Mouse (Mus musculus): ENCODE measurements around the gene Iqcg.

Gene Iqcg

GRCm38 (mm10) chr16:33048686-33049085 lies 7.3 kb downstream of the Iqcg start:
- DNase-seq, result no peak

- DNase-seq, result no peak
Observed at GRCm38 (mm10) chr16:33048004-33048403, 8.0 kb downstream of the Iqcg start.

- no peak for DNase-seq
Observed at GRCm38 (mm10) chr16:33043268-33043667, 12.8 kb downstream of the Iqcg start.

DNA sequence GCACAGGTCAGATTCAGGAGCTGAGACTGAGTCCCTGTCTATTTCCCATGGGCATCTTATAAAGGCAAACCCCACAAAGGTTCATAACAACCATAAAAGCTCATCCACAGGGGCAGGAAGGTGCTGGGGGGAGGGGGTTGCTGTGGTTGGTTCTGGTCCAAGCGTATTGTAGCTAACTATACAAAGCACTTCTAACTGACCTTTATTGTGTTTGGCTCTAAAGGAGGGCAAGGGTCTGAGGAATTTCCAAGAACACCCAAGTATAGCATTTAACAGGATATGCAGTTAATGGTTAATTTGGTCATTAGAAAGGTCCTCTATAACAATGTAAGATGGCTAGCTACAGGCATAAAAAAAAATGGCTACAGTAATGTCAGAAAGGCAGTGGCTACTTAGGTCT lies 13.3 kb downstream of the Iqcg start:
- DNase-seq, result no peak

- DNase-seq, result no peak
Observed at GRCm38 (mm10) chr16:33036006-33036405, 20.0 kb downstream of the Iqcg start.

- DNase-seq, result no peak
Observed at GRCm38 (mm10) chr16:33026357-33026756, 29.7 kb downstream of the Iqcg start.

DNA sequence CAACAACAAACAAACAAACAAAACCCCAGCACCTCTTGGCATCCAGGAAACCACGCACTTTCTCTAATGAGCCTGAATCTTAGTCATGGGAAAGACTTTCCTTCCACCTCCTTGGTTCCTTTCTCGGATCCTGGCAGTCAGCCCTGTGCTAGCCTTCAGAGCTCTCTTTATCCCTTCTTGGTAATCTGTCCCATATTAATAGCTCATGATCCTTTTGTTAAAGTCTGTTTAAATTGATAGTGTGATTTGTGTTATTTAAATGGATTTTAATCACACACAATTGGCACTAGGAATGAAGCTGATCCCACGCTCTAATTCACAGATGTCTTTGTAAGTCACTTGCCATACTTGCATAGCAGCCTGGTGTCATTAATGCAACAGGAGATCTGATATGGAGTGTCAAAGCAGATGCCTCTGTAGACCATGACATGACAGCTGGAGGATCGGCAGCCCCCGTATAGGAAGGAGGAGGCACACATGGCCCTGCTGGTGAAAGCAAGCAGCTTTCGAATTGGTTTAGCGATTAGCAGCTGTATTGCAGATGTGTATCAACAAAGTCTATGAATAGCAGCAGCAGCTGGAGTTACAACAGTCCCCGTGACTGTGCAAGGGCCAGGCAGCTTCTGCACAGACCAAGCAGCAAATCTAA lies 31.4 kb downstream of the Iqcg start:
- no peak for DNase-seq

GRCm38 (mm10) chr16:33023750-33024149 lies 32.3 kb downstream of the Iqcg start:
- peak; percentile 79 for DNase-seq

- no peak for DNase-seq
Observed at GRCm38 (mm10) chr16:33021381-33021780, 34.6 kb downstream of the Iqcg start.

DNA sequence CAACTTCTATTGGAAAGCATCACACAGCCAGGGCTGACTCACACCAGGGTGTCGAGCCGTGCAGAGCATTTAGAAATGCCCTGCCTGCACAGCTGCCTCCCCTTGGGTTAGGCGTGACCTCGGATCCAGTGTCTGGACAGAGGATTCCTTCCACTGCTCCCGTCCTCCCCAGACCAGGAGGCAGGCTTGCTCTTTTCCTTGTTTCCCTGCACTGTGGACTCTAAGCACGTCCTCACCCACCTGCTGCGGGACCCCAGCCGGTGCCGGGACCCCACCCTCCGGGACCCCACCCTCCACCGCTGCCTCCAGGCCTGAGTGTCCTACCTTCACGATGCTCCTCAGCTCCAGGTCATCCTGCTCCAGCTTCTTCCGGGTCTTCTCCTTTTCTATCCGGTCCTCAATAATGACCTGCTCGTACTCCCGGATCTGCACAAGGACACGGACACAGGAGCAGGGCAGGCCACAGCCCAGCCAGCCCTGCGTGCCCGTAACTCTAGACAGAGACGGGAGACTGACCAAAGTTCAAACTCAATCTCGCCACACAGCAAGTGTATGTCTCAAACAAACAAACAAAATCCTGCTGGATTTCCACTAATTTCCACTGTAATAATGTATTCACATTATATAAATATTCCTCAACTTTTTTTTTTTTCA lies 36.8 kb downstream of the Iqcg start:
- DNase-seq, result peak; percentile 75

- no peak for DNase-seq
Observed at GRCm38 (mm10) chr16:33017677-33018349, 38.2 kb downstream of the Iqcg start.

DNA sequence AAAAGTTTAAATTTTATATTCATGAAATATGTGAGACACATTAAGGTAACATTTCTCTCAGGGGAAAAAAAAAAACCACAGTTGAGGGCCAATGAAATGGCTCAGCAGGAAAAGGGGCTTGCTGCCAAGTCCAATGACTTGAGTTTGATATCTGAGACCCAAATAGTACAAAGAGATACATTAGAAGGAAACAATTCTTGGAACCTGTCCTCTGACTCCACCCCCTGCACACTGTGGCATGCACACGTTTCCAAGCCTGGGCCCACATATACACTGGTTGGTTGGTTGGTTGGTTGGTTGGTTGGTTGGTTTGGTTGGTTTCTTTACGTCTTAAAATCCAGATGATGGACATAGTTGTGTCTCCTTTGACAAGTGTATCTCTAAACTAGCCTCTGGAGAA lies 40.0 kb downstream of the Iqcg start:
- DNase-seq, result no peak

DNA sequence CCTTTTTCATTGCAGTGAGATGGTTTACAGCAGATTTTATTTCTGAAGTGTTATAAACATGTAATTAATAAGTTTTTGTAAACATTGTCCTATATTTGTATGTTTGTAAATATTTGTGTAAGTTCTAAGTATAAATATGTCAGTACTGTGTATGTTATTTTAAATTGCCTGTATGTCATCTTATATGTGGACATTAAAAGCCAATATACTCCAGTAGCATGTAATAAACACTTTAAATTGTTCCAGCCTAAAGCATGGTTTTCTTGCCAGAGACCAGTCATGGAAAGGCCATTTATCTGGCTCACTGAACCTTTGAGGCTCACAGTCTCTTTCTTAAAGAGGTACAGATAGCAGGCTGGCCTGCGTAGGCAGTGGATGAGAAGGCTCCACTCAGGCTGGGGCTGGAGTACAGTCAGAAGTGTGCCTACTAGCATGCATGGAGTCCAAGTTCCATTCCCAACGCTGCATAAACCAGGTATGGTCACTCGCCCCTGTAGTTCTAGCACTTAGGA lies 40.6 kb downstream of the Iqcg start:
- no peak for DNase-seq

- DNase-seq, result peak; percentile 63
Observed at GRCm38 (mm10) chr16:33014921-33015320, 41.1 kb downstream of the Iqcg start.

GRCm38 (mm10) chr16:33013801-33014200 lies 42.2 kb downstream of the Iqcg start:
- DNase-seq, result peak; percentile 49

GRCm38 (mm10) chr16:33010166-33010565 lies 45.9 kb downstream of the Iqcg start:
- DNase-seq, result no peak

- DNase-seq, result peak; percentile 48
Observed at GRCm38 (mm10) chr16:33007436-33007835, 48.6 kb downstream of the Iqcg start.

DNA sequence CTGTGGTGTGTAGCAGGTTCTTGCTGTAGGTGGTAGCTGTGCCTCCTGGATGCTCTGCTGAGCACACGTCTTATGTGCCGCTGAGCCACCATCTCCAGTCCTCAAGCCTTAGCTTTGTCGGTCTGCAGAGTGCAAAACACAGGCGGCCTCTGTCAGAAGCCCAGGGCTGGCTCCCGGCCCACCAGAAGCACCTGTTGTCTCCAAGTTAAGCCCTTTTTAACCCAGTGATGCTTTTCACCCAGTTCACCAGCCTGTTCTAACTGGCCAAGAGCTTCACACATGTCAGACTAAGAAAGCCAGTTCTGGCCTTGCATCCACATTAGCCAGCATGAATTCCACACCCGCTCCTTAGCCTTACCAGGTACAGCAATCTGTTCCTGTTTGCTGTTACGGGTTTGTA lies 49.1 kb downstream of the Iqcg start:
- DNase-seq, result no peak

DNA sequence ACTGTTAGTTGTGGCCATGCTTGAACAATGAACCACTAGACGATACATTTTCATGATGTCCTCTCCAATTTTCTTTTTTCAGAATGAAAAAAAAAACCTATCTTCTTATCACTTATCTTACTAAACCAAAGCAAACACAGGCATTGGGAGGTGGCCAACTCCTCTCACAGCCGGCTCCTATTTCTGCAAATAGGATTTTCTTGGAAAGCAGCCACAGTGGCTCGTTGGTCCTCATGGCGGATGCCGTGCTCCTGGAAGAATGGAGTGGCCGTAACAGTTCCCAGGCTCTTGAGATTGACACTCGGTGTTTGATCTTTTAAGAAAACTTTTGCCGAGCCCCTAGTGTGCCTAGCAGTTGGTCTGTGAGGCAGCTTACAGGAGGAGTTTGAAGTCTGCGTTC lies 50.8 kb downstream of the Iqcg start:
- no peak for DNase-seq

- no peak for DNase-seq
Observed at GRCm38 (mm10) chr16:32992158-32992557, 63.9 kb downstream of the Iqcg start.

DNA sequence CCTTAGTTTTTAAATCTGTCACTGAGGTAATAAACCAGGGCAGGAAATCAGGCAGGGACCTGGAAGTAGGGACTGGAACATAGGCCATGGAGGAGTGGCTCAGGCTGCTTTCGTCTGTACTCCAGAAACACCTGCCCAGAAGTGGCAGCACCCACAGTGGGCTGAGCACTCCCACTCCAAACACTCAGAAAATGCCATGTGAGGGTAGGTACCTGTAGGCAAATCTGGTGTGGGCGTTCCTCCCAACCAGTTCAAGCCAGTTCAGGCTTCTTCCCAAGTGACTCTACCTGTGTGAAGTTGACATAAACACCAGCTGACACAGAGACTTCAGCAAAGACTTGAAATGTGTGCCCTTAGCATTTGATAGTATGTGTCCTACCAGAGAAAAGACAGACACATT lies 71.4 kb downstream of the Iqcg start:
- DNase-seq, result no peak

- no peak for DNase-seq
Observed at GRCm38 (mm10) chr16:32981405-32981804, 74.6 kb downstream of the Iqcg start.

GRCm38 (mm10) chr16:32980227-32980626 lies 75.8 kb downstream of the Iqcg start:
- no peak for DNase-seq

DNA sequence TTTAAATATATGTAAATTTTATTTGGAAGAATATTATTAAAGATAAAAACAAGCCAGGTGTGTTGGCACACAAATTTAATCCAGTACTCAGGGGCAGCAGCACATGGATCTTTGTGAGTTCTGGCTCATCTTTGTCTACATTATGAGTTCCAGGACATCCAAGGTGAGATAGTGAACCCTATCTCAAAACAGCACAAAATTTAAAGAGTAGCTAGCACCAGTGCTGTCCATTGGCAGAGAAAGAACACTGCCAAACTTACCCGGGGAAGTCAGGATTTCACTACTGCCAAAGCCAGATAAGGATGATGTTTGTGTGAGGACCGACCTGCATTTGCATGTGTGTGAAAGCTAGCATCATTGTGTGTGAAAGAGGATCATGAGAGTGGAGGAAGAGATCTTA lies 83.0 kb downstream of the Iqcg start:
- DNase-seq, result no peak
